Mouse (Mus musculus) testis, postnatal 14 days (tissue): ENCODE measurements at regions not wholly inside any gene's neighbourhood (a gene's known extent, or its start where the extent isn't known, plus 50 kb on each side); places are given as distances from the start of the nearest gene placed in this dataset.
A peak's percentile ranks its signal among the peaks of the same experiment; 100 is the strongest.

ENCODE experiments used
- DNase-seq: peaks from one replicate; pipeline ENCODE4 v3.0.0; 2021; ENCODE audit warnings: low spot score

GRCm38 (mm10) chr4:29034406-29034805 lies 221.5 kb downstream of the Epha7 start:
- DNase-seq, result no peak

- DNase-seq, result no peak
These were observed 227.1 kb downstream of the Epha7 start for GRCm38 (mm10) chr4:29039993-29040392.

GRCm38 (mm10) chr4:29068678-29069621 lies 256.0 kb downstream of the Epha7 start:
- no peak for DNase-seq

- no peak for DNase-seq
These were observed 261.3 kb downstream of the Epha7 start for GRCm38 (mm10) chr4:29074204-29074603.

GRCm38 (mm10) chr4:29074851-29075250 lies 261.9 kb downstream of the Epha7 start:
- DNase-seq, result no peak

GRCm38 (mm10) chr4:29076683-29077082 lies 263.8 kb downstream of the Epha7 start:
- no peak for DNase-seq

- DNase-seq, result no peak
These were observed 265.5 kb downstream of the Epha7 start for GRCm38 (mm10) chr4:29078391-29078790.

GRCm38 (mm10) chr4:29083545-29084290 lies 270.8 kb downstream of the Epha7 start:
- no peak for DNase-seq

GRCm38 (mm10) chr4:29090949-29091348 lies 278.0 kb downstream of the Epha7 start:
- DNase-seq, result no peak

GRCm38 (mm10) chr4:29091495-29092211 lies 278.7 kb downstream of the Epha7 start:
- DNase-seq, result no peak

GRCm38 (mm10) chr4:29102373-29102772 lies 289.4 kb downstream of the Epha7 start:
- no peak for DNase-seq

- no peak for DNase-seq
These were observed 290.5 kb downstream of the Epha7 start for GRCm38 (mm10) chr4:29103414-29103813.

- DNase-seq, result no peak
These were observed 299.6 kb downstream of the Epha7 start for GRCm38 (mm10) chr4:29112552-29112951.

- DNase-seq, result no peak
These were observed 304.1 kb downstream of the Epha7 start for GRCm38 (mm10) chr4:29117025-29117424.

- peak; percentile 9 for DNase-seq
These were observed 305.0 kb downstream of the Epha7 start for GRCm38 (mm10) chr4:29117926-29118325.

GRCm38 (mm10) chr4:29118679-29119479 lies 305.9 kb downstream of the Epha7 start:
- DNase-seq, result no peak

- DNase-seq, result no peak
These were observed 306.7 kb downstream of the Epha7 start for GRCm38 (mm10) chr4:29119480-29120153.

- no peak for DNase-seq
These were observed 310.9 kb downstream of the Epha7 start for GRCm38 (mm10) chr4:29123697-29124377.

GRCm38 (mm10) chr4:29130485-29130884 lies 317.6 kb downstream of the Epha7 start:
- no peak for DNase-seq
